Mouse (Mus musculus) monocyte, adult 2 months (primary cell): ENCODE data around the gene F830045P16Rik.

Experiments
- DNase-seq, 2 experiments: peaks; one replicate each; pipeline ENCODE4 v3.0.0; 2022; ENCODE audit warnings: low spot score in 2 of 2, low read depth in 1 of 2

The F830045P16Rik gene

GRCm38 (mm10) chr2:129536377-129536776, at the start of gene F830045P16Rik:
Gene F830045P16Rik, minus strand, starts transcription at chr2:129536602.
- no peak for DNase-seq

GRCm38 (mm10) chr2:129585904-129586514, 49.6 kb upstream of the F830045P16Rik start:
- peak; percentile 58 to 63 for DNase-seq

GRCm38 (mm10) chr2:129584905-129585304, 48.5 kb upstream of the F830045P16Rik start:
- no peak for DNase-seq

GRCm38 (mm10) chr2:129582261-129582660, 45.9 kb upstream of the F830045P16Rik start:
- DNase-seq = no peak

- DNase-seq = no peak
These were observed 45.4 kb upstream of the F830045P16Rik start for GRCm38 (mm10) chr2:129581826-129582225.

GRCm38 (mm10) chr2:129580656-129581055, 44.3 kb upstream of the F830045P16Rik start:
- DNase-seq = no peak

GRCm38 (mm10) chr2:129576611-129577447, 40.4 kb upstream of the F830045P16Rik start:
- no peak for DNase-seq

GRCm38 (mm10) chr2:129575113-129575512, 38.7 kb upstream of the F830045P16Rik start:
- DNase-seq = no peak

- DNase-seq = no peak
These were observed 38.1 kb upstream of the F830045P16Rik start for GRCm38 (mm10) chr2:129574395-129575046.

- no peak for DNase-seq
These were observed 37.4 kb upstream of the F830045P16Rik start for GRCm38 (mm10) chr2:129573701-129574273.

- no peak for DNase-seq
These were observed 33.2 kb upstream of the F830045P16Rik start for GRCm38 (mm10) chr2:129569556-129569955.

- no peak for DNase-seq
These were observed 32.7 kb upstream of the F830045P16Rik start for GRCm38 (mm10) chr2:129569120-129569519.

- DNase-seq = no peak
These were observed 27.7 kb upstream of the F830045P16Rik start for GRCm38 (mm10) chr2:129563944-129564709.

- no peak for DNase-seq
These were observed 25.4 kb upstream of the F830045P16Rik start for GRCm38 (mm10) chr2:129561796-129562195.

GRCm38 (mm10) chr2:129558875-129559219, 22.4 kb upstream of the F830045P16Rik start:
- DNase-seq = no peak

- DNase-seq = no peak
These were observed 21.8 kb upstream of the F830045P16Rik start for GRCm38 (mm10) chr2:129558008-129558874.

- DNase-seq = no peak
These were observed 19.7 kb upstream of the F830045P16Rik start for GRCm38 (mm10) chr2:129556081-129556480.

- no peak for DNase-seq
These were observed 14.4 kb upstream of the F830045P16Rik start for GRCm38 (mm10) chr2:129550781-129551180.

- DNase-seq = peak; percentile 24 to 66
These were observed 13.2 kb upstream of the F830045P16Rik start for GRCm38 (mm10) chr2:129549537-129550135.
